Mouse (Mus musculus): ENCODE measurements around the gene 1110051M20Rik.

The 1110051M20Rik gene

GRCm38 (mm10) chr2:91411473-91411872 is 33.0 kb downstream of the 1110051M20Rik start:
- no peak for DNase-seq

- DNase-seq: no peak
These were observed 36.5 kb downstream of the 1110051M20Rik start for GRCm38 (mm10) chr2:91408031-91408430.

- no peak for DNase-seq
These were observed 39.4 kb downstream of the 1110051M20Rik start for GRCm38 (mm10) chr2:91405071-91405470.

GRCm38 (mm10) chr2:91399727-91400126 is 44.8 kb downstream of the 1110051M20Rik start:
- no peak for DNase-seq

GRCm38 (mm10) chr2:91399168-91399567 is 45.3 kb downstream of the 1110051M20Rik start:
- DNase-seq: no peak

- DNase-seq: no peak
These were observed 50.4 kb downstream of the 1110051M20Rik start for GRCm38 (mm10) chr2:91394078-91394477.

GRCm38 (mm10) chr2:91388738-91389137 is 55.8 kb downstream of the 1110051M20Rik start:
- no peak for DNase-seq

GRCm38 (mm10) chr2:91388281-91388680 is 56.2 kb downstream of the 1110051M20Rik start:
- no peak for DNase-seq

- DNase-seq: no peak
These were observed 57.1 kb downstream of the 1110051M20Rik start for GRCm38 (mm10) chr2:91387287-91387958.

- DNase-seq: no peak
These were observed 57.8 kb downstream of the 1110051M20Rik start for GRCm38 (mm10) chr2:91386547-91387286.

- DNase-seq: no peak
These were observed 61.2 kb downstream of the 1110051M20Rik start for GRCm38 (mm10) chr2:91383294-91383693.

GRCm38 (mm10) chr2:91377038-91377437 is 67.5 kb downstream of the 1110051M20Rik start:
- DNase-seq: no peak

- DNase-seq: no peak
These were observed 74.2 kb downstream of the 1110051M20Rik start for GRCm38 (mm10) chr2:91370314-91370713.

GRCm38 (mm10) chr2:91363272-91363671 is 81.2 kb downstream of the 1110051M20Rik start:
- DNase-seq: no peak

- no peak for DNase-seq
These were observed 83.4 kb downstream of the 1110051M20Rik start for GRCm38 (mm10) chr2:91361068-91361528.

GRCm38 (mm10) chr2:91355767-91356166 is 88.7 kb downstream of the 1110051M20Rik start:
- DNase-seq: no peak

- DNase-seq: no peak
These were observed 89.6 kb downstream of the 1110051M20Rik start for GRCm38 (mm10) chr2:91354727-91355403.

GRCm38 (mm10) chr2:91353854-91354253 is 90.7 kb downstream of the 1110051M20Rik start:
- DNase-seq: no peak

- no peak for DNase-seq
These were observed 92.7 kb downstream of the 1110051M20Rik start for GRCm38 (mm10) chr2:91351841-91352240.

GRCm38 (mm10) chr2:91349974-91350457 is 94.5 kb downstream of the 1110051M20Rik start:
- DNase-seq: no peak

GRCm38 (mm10) chr2:91348936-91349335 is 95.6 kb downstream of the 1110051M20Rik start:
- DNase-seq: no peak

GRCm38 (mm10) chr2:91345644-91346043 is 98.9 kb downstream of the 1110051M20Rik start:
- no peak for DNase-seq

- DNase-seq: no peak
These were observed 104.9 kb downstream of the 1110051M20Rik start for GRCm38 (mm10) chr2:91339591-91339990.

All from right cerebral cortex, postnatal 4 days (tissue).